ENCODE assay signal across 8 mouse cellular contexts in the genomic region with DNA sequence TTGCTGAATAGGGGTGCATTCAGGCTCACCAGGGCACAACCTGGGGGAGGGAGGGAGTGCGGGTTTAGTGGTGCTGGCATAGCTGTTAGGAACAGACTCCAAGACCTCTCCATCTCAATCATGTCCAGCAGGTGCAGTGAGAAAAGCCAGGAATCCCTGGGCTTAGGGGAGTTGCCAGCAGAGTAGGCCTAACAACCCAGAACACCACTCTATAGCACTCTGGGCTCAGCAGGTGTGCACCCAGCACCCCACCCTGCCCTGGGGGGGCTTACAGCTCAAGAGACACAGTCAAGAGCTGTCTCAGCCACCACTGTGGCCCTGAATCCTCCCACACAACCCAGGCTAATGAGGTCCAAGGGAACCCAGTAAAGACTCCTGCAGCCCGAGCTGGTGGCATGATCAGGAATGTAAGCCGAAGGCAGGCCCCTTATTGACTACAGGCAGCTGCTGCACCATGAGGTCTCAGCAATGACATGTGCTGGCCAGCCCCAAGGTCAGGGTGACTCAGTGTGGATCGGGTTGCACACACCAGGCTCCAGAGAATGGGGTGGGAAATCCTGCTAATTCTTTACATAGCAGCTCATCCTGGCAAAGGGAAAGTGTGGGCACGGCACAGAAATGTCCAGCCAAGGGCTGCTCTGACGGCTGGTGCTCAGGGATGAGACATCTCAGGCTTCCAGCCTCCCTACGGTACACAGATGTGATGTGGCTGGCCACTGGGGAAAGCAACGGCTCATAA. TPM values are rescaled to one million over a fixed set of nuclear protein-coding genes. Genes with fewer than 3 reads are reported as not detected.
A peak's percentile ranks its signal among the peaks of the same experiment; 100 is the strongest.
DNase-seq lines count a peak whose midpoint lies in the region; ATAC-seq and TF ChIP-seq lines count a peak whose summit lies in the region.

No protein-coding gene starts in this region.

- WGBS in hindbrain, embryonic 10.5 days = 63% methylated on average over 8 of the region's 8 CpGs
- WGBS in hindbrain, embryonic 11.5 days = 61% methylated on average over 8 of the region's 8 CpGs
- 52% methylated on average over 8 of the region's 8 CpGs for WGBS in hindbrain, embryonic 15.5 days
- WGBS in stomach, embryonic 16.5 days = 39% methylated on average over 8 of the region's 8 CpGs

- no peak for ATAC-seq in hindbrain, embryonic 11.5 days (ENCODE audit: low FRiP score)
- ATAC-seq in hindbrain, embryonic 15.5 days (ENCODE audit: low FRiP score, low read depth) = no peak
- ATAC-seq in stomach, embryonic 16.5 days (ENCODE audit: insufficient read depth, low FRiP score) = no peak

- H3K27ac ChIP-seq in hindbrain, embryonic 10.5 days = peak overlapping the region; percentile 42
- no peak overlapping the region for H3K27ac ChIP-seq in hindbrain, embryonic 11.5 days (ENCODE audit: low read depth, low read length)
- no peak overlapping the region for H3K27ac ChIP-seq in hindbrain, embryonic 15.5 days (replicated peaks)
- H3K27ac ChIP-seq in stomach, embryonic 16.5 days (ENCODE audit: low read length) = no peak overlapping the region

- peaks cover 89% of the 10 kb centered on the region for H3K4me1 ChIP-seq in hindbrain, embryonic 10.5 days (replicated peaks)
- peaks cover 29% of the 10 kb centered on the region for H3K4me1 ChIP-seq in hindbrain, embryonic 11.5 days (replicated peaks; ENCODE audit: control insufficient read depth, insufficient read depth, low read length)
- peaks cover 100% of the 10 kb centered on the region for H3K4me1 ChIP-seq in E14TG2a.4 (replicated peaks; ENCODE audit: low read depth, low read length)
- peaks cover 71% of the 10 kb centered on the region for H3K4me1 ChIP-seq in hindbrain, embryonic 15.5 days (replicated peaks)
- peaks cover 53% of the 10 kb centered on the region for H3K4me1 ChIP-seq in stomach, embryonic 16.5 days (ENCODE audit: control insufficient read depth, insufficient read depth, low read length)

- no peaks in the 10 kb centered on the region for H3K36me3 ChIP-seq in hindbrain, embryonic 10.5 days
- no peaks in the 10 kb centered on the region for H3K36me3 ChIP-seq in hindbrain, embryonic 11.5 days (ENCODE audit: control insufficient read depth, insufficient read depth, low read length)
- H3K36me3 ChIP-seq in E14TG2a.4 (ENCODE audit: insufficient read depth, low read length) = peaks cover 84% of the 10 kb centered on the region
- no peaks in the 10 kb centered on the region for H3K36me3 ChIP-seq in hindbrain, embryonic 15.5 days
- no peaks in the 10 kb centered on the region for H3K36me3 ChIP-seq in stomach, embryonic 16.5 days (ENCODE audit: control insufficient read depth, insufficient read depth, low read length)

- TF ChIP-seq CTCF in E14TG2a.4 (conservative IDR thresholded peaks at IDR 0.05; ENCODE audit: low read length) = no peak

- peak; percentile 29 for DNase-seq in hindbrain, embryonic 10.5 days (ENCODE audit: low spot score)
- no peak for DNase-seq in hindbrain, embryonic 11.5 days (ENCODE audit: low spot score)
- peak; percentile 48 for DNase-seq in embryo, embryonic 10.5 days (ENCODE audit: low spot score)
- DNase-seq in c-Kit-positive CD71-positive TER-119-positive erythroid progenitor cells, embryonic 14.5 days (ENCODE audit: low spot score) = no peak
- no peak for DNase-seq in right cerebral cortex, postnatal 36 days (ENCODE audit: low spot score in 2 of 2)

- H3K27me3 ChIP-seq in hindbrain, embryonic 10.5 days (ENCODE audit: insufficient read depth, poor library complexity, severe bottlenecking) = 0 out of 2 replicates have a peak, but pooled peaks cover 6% of the 10 kb centered on the region
- no peaks in the 10 kb centered on the region for H3K27me3 ChIP-seq in hindbrain, embryonic 11.5 days (ENCODE audit: control insufficient read depth, insufficient read depth, low read length)
- no peaks in the 10 kb centered on the region for H3K27me3 ChIP-seq in E14TG2a.4 (ENCODE audit: insufficient read depth, low read length)
- no peaks in the 10 kb centered on the region for H3K27me3 ChIP-seq in hindbrain, embryonic 15.5 days
- H3K27me3 ChIP-seq in stomach, embryonic 16.5 days (ENCODE audit: control insufficient read depth, insufficient read depth, low read length) = no peaks in the 10 kb centered on the region

- no peaks in the 10 kb centered on the region for H3K9me3 ChIP-seq in hindbrain, embryonic 10.5 days
- H3K9me3 ChIP-seq in hindbrain, embryonic 11.5 days (ENCODE audit: control insufficient read depth, low read length) = no peaks in the 10 kb centered on the region
- H3K9me3 ChIP-seq in E14TG2a.4 (ENCODE audit: low read length) = no peaks in the 10 kb centered on the region
- H3K9me3 ChIP-seq in hindbrain, embryonic 15.5 days = no peaks in the 10 kb centered on the region
- no peaks in the 10 kb centered on the region for H3K9me3 ChIP-seq in stomach, embryonic 16.5 days (replicated peaks; ENCODE audit: control insufficient read depth, low read length)

- H3K4me2 ChIP-seq in hindbrain, embryonic 11.5 days (replicated peaks; ENCODE audit: low read depth, low read length) = no peak overlapping the region
- peak overlapping the region; percentile 11 for H3K4me2 ChIP-seq in hindbrain, embryonic 15.5 days
- H3K4me2 ChIP-seq in stomach, embryonic 16.5 days (ENCODE audit: low read depth, low read length) = 0 out of 2 replicates have a peak overlapping the region, but pooled peaks have one; percentile 0

- no peak overlapping the region for H3K4me3 ChIP-seq in hindbrain, embryonic 10.5 days
- H3K4me3 ChIP-seq in hindbrain, embryonic 11.5 days (ENCODE audit: low read depth, low read length) = no peak overlapping the region
- H3K4me3 ChIP-seq in E14TG2a.4 (replicated peaks; ENCODE audit: low read length) = 0 out of 2 replicates have a peak overlapping the region, but pooled peaks have one; percentile 20
- no peak overlapping the region for H3K4me3 ChIP-seq in hindbrain, embryonic 15.5 days
- H3K4me3 ChIP-seq in stomach, embryonic 16.5 days (replicated peaks; ENCODE audit: low read length) = no peak overlapping the region

- H3K9ac ChIP-seq in hindbrain, embryonic 11.5 days (ENCODE audit: low read depth, low read length) = no peak overlapping the region
- H3K9ac ChIP-seq in hindbrain, embryonic 15.5 days = no peak overlapping the region
- no peak overlapping the region for H3K9ac ChIP-seq in stomach, embryonic 16.5 days (ENCODE audit: low read length)

RNA-seq across cellular contexts. Expression of gene Slc7a5, which starts 5.8 kb away (rescaled TPM):
- polyA plus RNA-seq in hindbrain, embryonic 10.5 days (2016; fragmentation: Nextera tagmentation; extraction: Ambion mirVana) = 27.2 and 27.6 TPM in 2 replicates
- 23.3 and 29.9 TPM in 2 replicates for polyA plus RNA-seq in hindbrain, embryonic 11.5 days (2014; fragmentation: Nextera tagmentation; extraction: Ambion mirVana)
- 52.9 and 59.2 TPM in 2 replicates for polyA plus RNA-seq in hindbrain, embryonic 15.5 days (2015; fragmentation: Nextera tagmentation; extraction: Ambion mirVana)
- 19.8 and 20.0 TPM in 2 replicates for polyA plus RNA-seq in stomach, embryonic 16.5 days (2015; fragmentation: Nextera tagmentation; extraction: Ambion mirVana)

RNA-seq across cellular contexts. Expression of gene Car5a, which starts 43.0 kb away (rescaled TPM):
- polyA plus RNA-seq in hindbrain, embryonic 10.5 days (2016; fragmentation: Nextera tagmentation; extraction: Ambion mirVana) = 0.12 and 0.17 TPM in 2 replicates
- polyA plus RNA-seq in hindbrain, embryonic 11.5 days (2014; fragmentation: Nextera tagmentation; extraction: Ambion mirVana) = 0.15 TPM in 1 of 2 replicates, not detected in the other
- 0.36 and 0.63 TPM in 2 replicates for polyA plus RNA-seq in hindbrain, embryonic 15.5 days (2015; fragmentation: Nextera tagmentation; extraction: Ambion mirVana)
- polyA plus RNA-seq in stomach, embryonic 16.5 days (2015; fragmentation: Nextera tagmentation; extraction: Ambion mirVana) = 0.19 and 0.40 TPM in 2 replicates

RNA-seq across cellular contexts. Expression of gene Banp, which starts 47.9 kb away (rescaled TPM):
- polyA plus RNA-seq in hindbrain, embryonic 10.5 days (2016; fragmentation: Nextera tagmentation; extraction: Ambion mirVana) = 56.9 and 64.5 TPM in 2 replicates
- polyA plus RNA-seq in hindbrain, embryonic 11.5 days (2014; fragmentation: Nextera tagmentation; extraction: Ambion mirVana) = 50.8 and 51.8 TPM in 2 replicates
- polyA plus RNA-seq in hindbrain, embryonic 15.5 days (2015; fragmentation: Nextera tagmentation; extraction: Ambion mirVana) = 53.9 and 59.1 TPM in 2 replicates
- polyA plus RNA-seq in stomach, embryonic 16.5 days (2015; fragmentation: Nextera tagmentation; extraction: Ambion mirVana) = 35.9 and 36.4 TPM in 2 replicates

Comparison
In these comparisons a context has a peak if more than half of its experiments do, and no peak if none do; other contexts are left out.
1. DNase-seq: peak in hindbrain, embryonic 10.5 days (single experiment) and embryo, embryonic 10.5 days (single experiment); none in hindbrain, embryonic 11.5 days (single experiment), c-Kit-positive CD71-positive TER-119-positive erythroid progenitor cells, embryonic 14.5 days (single experiment) and right cerebral cortex, postnatal 36 days (0 of 2).